1 mouse cellular context compared by ENCODE assay signal in genomic region chr19:8974638-8975037, GRCm38 (mm10).
TF ChIP-seq lines count a peak whose summit lies in the region.

No protein-coding gene starts in this region.

TF ChIP-seq in MEL, 35 proteins besides CTCF, POLR2A, EP300 and RAD21 (continued from another document):
- TF ChIP-seq GATA1 (IDR thresholded peaks at IDR 0.05; ENCODE audit: low read depth, low read length) (no peak), USF2 (IDR thresholded peaks at IDR 0.05; ENCODE audit: borderline replicate concordance in 1 of 2, insufficient read depth in 1 of 2, low read depth in 1 of 2, low read length in 2 of 2) (no peak), NELFE (IDR thresholded peaks at IDR 0.05; ENCODE audit: low read depth, low read length) (no peak), POLR2AphosphoS5 (IDR thresholded peaks at IDR 0.05; ENCODE audit: borderline replicate concordance, low read depth, low read length) (no peak), BHLHE40 (IDR thresholded peaks at IDR 0.05; ENCODE audit: borderline replicate concordance, low read depth, low read length) (no peak), UBTF (IDR thresholded peaks at IDR 0.05; ENCODE audit: borderline replicate concordance, insufficient read depth, low read depth, low read length) (no peak), ZMIZ1 (IDR thresholded peaks at IDR 0.05; ENCODE audit: low read depth, low read length) (no peak), CHD2 (IDR thresholded peaks at IDR 0.05; ENCODE audit: low read length) (no peak), POLR2AphosphoS2 (IDR thresholded peaks at IDR 0.05; ENCODE audit: low read length) (no peak), CHD1 (IDR thresholded peaks at IDR 0.05; ENCODE audit: low read depth, low read length) (no peak), KAT2A (conservative IDR thresholded peaks at IDR 0.05; ENCODE audit: low read depth, low read length) (no peak), ZNF384 (IDR thresholded peaks at IDR 0.05; ENCODE audit: low read depth, low read length) (peak; percentile 20; the same call in 1 of the 2 replicates), MEF2A (IDR thresholded peaks at IDR 0.05; ENCODE audit: extremely low read depth, insufficient replicate concordance, low read depth, low read length, poor library complexity, severe bottlenecking) (no peak), MXI1 (IDR thresholded peaks at IDR 0.05; ENCODE audit: low read depth, low read length) (no peak)
